Mouse (Mus musculus) lung, adult 2 months (tissue): ENCODE measurements at regions not wholly inside any gene's neighbourhood (a gene's known extent, or its start where the extent isn't known, plus 50 kb on each side); places are given as distances from the start of the nearest gene placed in this dataset.

Experiments used
- CTCF ChIP-seq: fragments of 200-500 bp; IDR thresholded peaks from 2 replicates; pipeline ENCODE4 v1.5.1; 2011; ENCODE audit warnings: mild to moderate bottlenecking, low read length, control low read depth; ENCODE audit not compliant: insufficient read depth
- POLR2A ChIP-seq: fragments of 200-500 bp; IDR thresholded peaks from 2 replicates; pipeline ENCODE4 v1.6.1; 2011; ENCODE audit warnings: low read depth, mild to moderate bottlenecking, control low read depth, low read length, borderline replicate concordance; ENCODE audit errors: extremely low read depth

DNA sequence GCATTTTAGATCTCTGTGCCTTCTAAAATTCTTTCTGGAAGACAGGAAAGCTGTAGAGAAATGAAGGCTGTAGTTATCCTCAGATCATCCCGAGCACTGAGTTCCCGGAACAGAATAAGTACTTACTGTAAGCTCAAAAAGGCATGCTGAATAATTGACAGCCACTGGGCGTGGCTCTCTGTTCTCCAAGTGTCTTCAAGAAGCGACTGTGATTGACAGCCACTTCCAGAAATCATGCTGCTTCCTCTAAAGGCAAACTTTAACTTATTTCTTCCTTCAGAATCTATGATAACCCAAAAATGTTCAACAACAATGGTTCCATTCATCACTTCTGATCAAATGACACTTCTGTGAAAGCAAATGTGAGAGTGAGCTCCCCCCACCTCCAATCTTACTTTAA, 870.3 kb upstream of the Pou3f3 start:
- TF ChIP-seq POLR2A, result no peak
- TF ChIP-seq CTCF, result no peak
